Mouse (Mus musculus) megakaryocyte-erythroid progenitor cell, adult 5 weeks (primary cell): ENCODE data around the gene Arf1. TPM values are rescaled to one million over a fixed set of nuclear protein-coding genes. Genes with fewer than 3 reads are reported as not detected.

Source experiments
- polyA plus RNA-seq: library from polyadenylated mRNA; stranded (reverse); fragments of >175 nt; gene quantifications from 2 replicates; pipeline ENCODE4 v1.2.3, GENCODE M21; 2012

Gene Arf1
- polyA plus RNA-seq, result 150 and 169 TPM in 2 replicates

GRCm38 (mm10) chr11:59228122-59228953 lies at the start of gene Arf1:
TSS of gene Arf1 (minus strand) at chr11:59228270.

GRCm38 (mm10) chr11:59208153-59208831 lies 19.8 kb downstream of the Arf1 start, which contains the start of gene 2310033P09Rik:
TSS of gene 2310033P09Rik (plus strand) at chr11:59208321.

GRCm38 (mm10) chr11:59202081-59202995 lies 25.7 kb downstream of the Arf1 start, which contains the start of gene Mrpl55:
TSS of gene Mrpl55 (plus strand) at chr11:59202486.

DNA sequence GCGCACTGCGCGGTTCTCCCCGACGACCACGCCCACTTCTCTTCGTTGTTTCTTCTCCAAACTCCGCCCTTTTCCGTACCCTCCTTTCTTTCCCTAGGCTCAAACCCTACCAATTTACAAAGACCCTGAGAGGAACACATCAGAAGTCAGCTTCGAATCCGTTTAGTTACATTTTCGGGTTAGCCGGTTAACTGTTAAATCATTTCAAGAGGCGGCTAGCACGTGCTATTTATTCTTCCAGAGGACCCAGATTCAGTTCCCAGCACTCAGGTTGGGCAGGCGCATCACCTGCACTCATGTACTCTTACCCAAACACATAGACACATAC lies 36.0 kb downstream of the Arf1 start, which contains the start of gene Guk1:
TSS of gene Guk1 (minus strand) at position 154 of the 328 bp plus-strand sequence.

GRCm38 (mm10) chr11:59182864-59183331 lies 45.2 kb downstream of the Arf1 start, which contains the start of gene Gjc2:
TSS of gene Gjc2 (minus strand) at chr11:59183213.

GRCm38 (mm10) chr11:59163255-59164236 lies 64.5 kb downstream of the Arf1 start, which contains the start of gene Iba57:
TSS of gene Iba57 (minus strand) at chr11:59163739.

Other genes starting within 250 kb of the Arf1 start
- gene Obscn, start 91.9 kb downstream of the Arf1 start, polyA plus RNA-seq, result 0.23 and 0.43 TPM in 2 replicates
- gene Iba57, start 64.5 kb downstream of the Arf1 start, polyA plus RNA-seq, result 11.0 and 12.0 TPM in 2 replicates
- gene Gjc2, start 45.1 kb downstream of the Arf1 start, polyA plus RNA-seq, result 0.06 TPM in 1 of 2 replicates, not detected in the other
- gene Guk1, start 36.1 kb downstream of the Arf1 start, polyA plus RNA-seq, result 99.1 and 101 TPM in 2 replicates
- gene Mrpl55, start 25.8 kb downstream of the Arf1 start, polyA plus RNA-seq, result 36.9 and 39.6 TPM in 2 replicates
- gene 2310033P09Rik, start 19.9 kb downstream of the Arf1 start, polyA plus RNA-seq, result 38.4 and 54.5 TPM in 2 replicates
- not detected in 2 replicates for gene Wnt3a, start 62.5 kb upstream of the Arf1 start, polyA plus RNA-seq
- gene Wnt9a, start 78.7 kb upstream of the Arf1 start, polyA plus RNA-seq, result 0.05 and 0.13 TPM in 2 replicates
- not detected in 2 replicates for gene Prss38, start 147.4 kb upstream of the Arf1 start, polyA plus RNA-seq
- gene Jmjd4, start 221.8 kb upstream of the Arf1 start, polyA plus RNA-seq, result 3.8 and 4.7 TPM in 2 replicates
- 4.4 and 5.1 TPM in 2 replicates for gene Snap47, start 222.9 kb upstream of the Arf1 start, polyA plus RNA-seq
- gene Zfp867, start 244.2 kb upstream of the Arf1 start, polyA plus RNA-seq, result 0.01 and 0.06 TPM in 2 replicates